Mouse (Mus musculus): ENCODE measurements around the gene Mpnd. TPM values are rescaled to one million over a fixed set of nuclear protein-coding genes. Genes with fewer than 3 reads are reported as not detected.

Gene Mpnd
- polyA plus RNA-seq, 1 experiment, result 92.1 TPM

DNA sequence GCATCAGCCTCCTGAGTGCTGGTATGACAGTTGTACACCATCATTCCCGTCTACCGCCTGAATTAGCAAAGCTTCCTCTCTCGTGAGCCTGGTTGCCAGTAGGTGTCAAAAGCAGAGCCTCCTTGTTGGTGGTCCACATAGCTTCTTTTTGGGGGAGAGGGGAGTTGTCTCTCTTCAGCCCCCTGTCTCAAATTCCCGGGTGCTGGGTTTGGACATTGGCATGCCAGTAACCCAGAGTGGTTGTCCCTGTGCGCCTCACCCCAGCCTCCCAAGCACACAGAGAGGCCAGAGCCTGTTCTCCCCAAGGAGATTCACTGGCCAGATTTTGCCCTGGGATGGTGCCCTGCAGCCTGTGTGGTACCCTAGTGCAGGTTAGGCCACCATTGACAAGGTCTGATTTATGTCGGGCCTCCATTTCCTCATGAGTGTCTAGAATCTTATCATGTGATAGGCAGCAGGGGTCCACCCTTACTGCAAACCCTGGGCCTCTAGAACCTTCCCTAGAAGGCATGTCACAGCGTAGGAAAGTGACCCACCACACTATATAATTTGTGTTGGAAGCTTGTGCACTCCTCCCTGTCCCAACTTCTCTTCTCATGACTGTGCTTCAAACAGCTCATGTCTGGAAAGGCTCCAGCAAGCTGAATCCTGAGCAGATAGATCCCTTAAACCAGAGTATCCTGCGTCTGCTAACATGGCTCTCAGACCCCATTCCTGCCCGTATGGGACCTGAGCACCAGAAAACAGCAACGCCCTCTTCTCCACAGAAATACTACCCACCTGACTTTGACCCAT, 45.4 kb upstream of the Mpnd start:
- peak overlapping the region; percentile 65 for H3ac ChIP-seq (ENCODE audit: control insufficient read depth, insufficient read length)
- TF ChIP-seq E2F4 (IDR thresholded peaks at IDR 0.05; ENCODE audit: insufficient read depth) (no peak), POLR2A (IDR thresholded peaks at IDR 0.05; ENCODE audit: insufficient read length, low read depth) (no peak), USF1 (IDR thresholded peaks at IDR 0.05; ENCODE audit: low read depth) (no peak), MYOD1 (IDR thresholded peaks at IDR 0.05; ENCODE audit: control insufficient read depth in 1 of 3, insufficient read length in 2 of 3, low read depth in 2 of 3) (no peak), MAX (IDR thresholded peaks at IDR 0.05; ENCODE audit: low read depth) (no peak), REST (IDR thresholded peaks at IDR 0.05; ENCODE audit: insufficient read depth, insufficient read length) (no peak), TCF12 (IDR thresholded peaks at IDR 0.05; ENCODE audit: insufficient read depth, poor library complexity, severe bottlenecking) (no peak), CEBPB (IDR thresholded peaks at IDR 0.05; ENCODE audit: insufficient read depth, poor library complexity, severe bottlenecking) (no peak), POLR2AphosphoS2 (IDR thresholded peaks at IDR 0.05; ENCODE audit: insufficient read length, low read depth) (no peak), MYOG (IDR thresholded peaks at IDR 0.05; ENCODE audit: control insufficient read depth in 1 of 3, insufficient read depth in 1 of 3, insufficient read length in 2 of 3, low read depth in 2 of 3) (no peak), TCF3 (IDR thresholded peaks at IDR 0.05; ENCODE audit: insufficient read length, low read depth) (no peak), SRF (IDR thresholded peaks at IDR 0.05; ENCODE audit: control insufficient read depth, insufficient read length, low read depth) (no peak)
- peak overlapping the region; percentile 94 for H3K4me2 ChIP-seq (ENCODE audit: low read depth)
- no peaks in the 10 kb centered on the region for H3K27me3 ChIP-seq (ENCODE audit: control insufficient read depth, insufficient read depth, insufficient read length)
- H3K4me3 ChIP-seq, result peak overlapping the region; percentile 43
- peaks cover 5% of the 10 kb centered on the region for H3K36me3 ChIP-seq (ENCODE audit: control insufficient read depth, insufficient read depth)
- peaks cover 7% of the 10 kb centered on the region for H3K79me2 ChIP-seq (ENCODE audit: control insufficient read depth, insufficient read depth)

DNA sequence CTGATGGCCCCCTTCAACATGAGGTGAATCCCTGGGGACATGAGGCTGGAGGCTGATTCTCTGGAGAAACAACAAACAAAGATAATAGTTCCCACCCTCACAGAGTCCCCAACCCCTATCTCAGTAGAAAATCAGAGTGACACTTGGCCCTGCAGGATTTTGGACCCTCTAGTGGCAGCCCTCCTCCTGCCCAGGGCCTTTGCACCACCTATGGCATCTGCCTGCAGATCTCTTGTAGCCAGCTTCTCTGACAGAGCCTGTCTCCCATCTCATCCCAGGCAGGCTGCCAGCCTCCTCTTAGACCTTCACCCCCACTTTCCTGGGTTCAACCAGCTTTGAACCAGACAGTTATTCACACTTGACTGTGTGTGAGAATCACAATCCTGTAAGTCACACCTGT, 44.7 kb upstream of the Mpnd start:
- Histone ChIP-seq H3K4me3 (no peak overlapping the region), H3ac (ENCODE audit: control insufficient read depth, insufficient read length) (no peak overlapping the region), H3K79me2 (ENCODE audit: control insufficient read depth, insufficient read depth) (peaks cover 7% of the 10 kb centered on the region), H3K4me2 (ENCODE audit: low read depth) (no peak overlapping the region), H3K36me3 (ENCODE audit: control insufficient read depth, insufficient read depth) (peaks cover 5% of the 10 kb centered on the region), H3K27me3 (ENCODE audit: control insufficient read depth, insufficient read depth, insufficient read length) (no peaks in the 10 kb centered on the region)
- no peak for TF ChIP-seq POLR2AphosphoS2 (IDR thresholded peaks at IDR 0.05; ENCODE audit: insufficient read length, low read depth)
- no peak for TF ChIP-seq TCF3 (IDR thresholded peaks at IDR 0.05; ENCODE audit: insufficient read length, low read depth)
- TF ChIP-seq MYOD1 (IDR thresholded peaks at IDR 0.05; ENCODE audit: control insufficient read depth in 1 of 3, insufficient read length in 2 of 3, low read depth in 2 of 3), result no peak
- no peak for TF ChIP-seq USF1 (IDR thresholded peaks at IDR 0.05; ENCODE audit: low read depth)
- TF ChIP-seq E2F4 (IDR thresholded peaks at IDR 0.05; ENCODE audit: insufficient read depth), result no peak
- no peak for TF ChIP-seq MYOG (IDR thresholded peaks at IDR 0.05; ENCODE audit: control insufficient read depth in 1 of 3, insufficient read depth in 1 of 3, insufficient read length in 2 of 3, low read depth in 2 of 3)
- no peak for TF ChIP-seq CEBPB (IDR thresholded peaks at IDR 0.05; ENCODE audit: insufficient read depth, poor library complexity, severe bottlenecking)
- TF ChIP-seq REST (IDR thresholded peaks at IDR 0.05; ENCODE audit: insufficient read depth, insufficient read length), result no peak
- no peak for TF ChIP-seq SRF (IDR thresholded peaks at IDR 0.05; ENCODE audit: control insufficient read depth, insufficient read length, low read depth)
- no peak for TF ChIP-seq POLR2A (IDR thresholded peaks at IDR 0.05; ENCODE audit: insufficient read length, low read depth)
- TF ChIP-seq TCF12 (IDR thresholded peaks at IDR 0.05; ENCODE audit: insufficient read depth, poor library complexity, severe bottlenecking), result no peak
- no peak for TF ChIP-seq MAX (IDR thresholded peaks at IDR 0.05; ENCODE audit: low read depth)

GRCm38 (mm10) chr17:55961631-55962030, 43.9 kb upstream of the Mpnd start:
- no peak overlapping the region for H3K4me3 ChIP-seq
- no peak overlapping the region for H3K4me2 ChIP-seq (ENCODE audit: low read depth)
- TF ChIP-seq SRF (IDR thresholded peaks at IDR 0.05; ENCODE audit: control insufficient read depth, insufficient read length, low read depth) (no peak), USF1 (IDR thresholded peaks at IDR 0.05; ENCODE audit: low read depth) (no peak), E2F4 (IDR thresholded peaks at IDR 0.05; ENCODE audit: insufficient read depth) (no peak), POLR2A (IDR thresholded peaks at IDR 0.05; ENCODE audit: insufficient read length, low read depth) (no peak), MYOD1 (IDR thresholded peaks at IDR 0.05; ENCODE audit: control insufficient read depth in 1 of 3, insufficient read length in 2 of 3, low read depth in 2 of 3) (no peak), TCF3 (IDR thresholded peaks at IDR 0.05; ENCODE audit: insufficient read length, low read depth) (no peak), CEBPB (IDR thresholded peaks at IDR 0.05; ENCODE audit: insufficient read depth, poor library complexity, severe bottlenecking) (no peak), MYOG (IDR thresholded peaks at IDR 0.05; ENCODE audit: control insufficient read depth in 1 of 3, insufficient read depth in 1 of 3, insufficient read length in 2 of 3, low read depth in 2 of 3) (no peak), POLR2AphosphoS2 (IDR thresholded peaks at IDR 0.05; ENCODE audit: insufficient read length, low read depth) (no peak), MAX (IDR thresholded peaks at IDR 0.05; ENCODE audit: low read depth) (no peak), TCF12 (IDR thresholded peaks at IDR 0.05; ENCODE audit: insufficient read depth, poor library complexity, severe bottlenecking) (no peak), REST (IDR thresholded peaks at IDR 0.05; ENCODE audit: insufficient read depth, insufficient read length) (no peak)
- H3K79me2 ChIP-seq (ENCODE audit: control insufficient read depth, insufficient read depth), result peaks cover 7% of the 10 kb centered on the region
- peaks cover 5% of the 10 kb centered on the region for H3K36me3 ChIP-seq (ENCODE audit: control insufficient read depth, insufficient read depth)
- no peaks in the 10 kb centered on the region for H3K27me3 ChIP-seq (ENCODE audit: control insufficient read depth, insufficient read depth, insufficient read length)
- H3ac ChIP-seq (ENCODE audit: control insufficient read depth, insufficient read length), result no peak overlapping the region

- peaks cover 7% of the 10 kb centered on the region for H3K79me2 ChIP-seq (ENCODE audit: control insufficient read depth, insufficient read depth)
- H3ac ChIP-seq (ENCODE audit: control insufficient read depth, insufficient read length), result no peak overlapping the region
- peaks cover 10% of the 10 kb centered on the region for H3K36me3 ChIP-seq (ENCODE audit: control insufficient read depth, insufficient read depth)
- no peak overlapping the region for H3K4me2 ChIP-seq (ENCODE audit: low read depth)
- no peak overlapping the region for H3K4me3 ChIP-seq
- no peak for TF ChIP-seq TCF3 (IDR thresholded peaks at IDR 0.05; ENCODE audit: insufficient read length, low read depth)
- no peaks in the 10 kb centered on the region for H3K27me3 ChIP-seq (ENCODE audit: control insufficient read depth, insufficient read depth, insufficient read length)
These were observed 42.3 kb upstream of the Mpnd start for GRCm38 (mm10) chr17:55963171-55963570.

Data from myocyte (in vitro differentiated cells).